Mouse (Mus musculus) olfactory bulb, adult 2 months (tissue): ENCODE results near the gene Col4a2.

ENCODE experiments used
- CTCF ChIP-seq: fragments of 200-500 bp; IDR thresholded peaks from 2 replicates; pipeline ENCODE4 v1.5.1; 2012; ENCODE audit warnings: low read depth, mild to moderate bottlenecking, low read length, moderate library complexity; ENCODE audit not compliant: insufficient read depth
- POLR2A ChIP-seq: fragments of 200-500 bp; IDR thresholded peaks from 2 replicates; pipeline ENCODE4 v1.6.1; 2012; ENCODE audit warnings: mild to moderate bottlenecking, low read depth, low read length, moderate library complexity; ENCODE audit not compliant: insufficient read depth

- no peak for TF ChIP-seq CTCF
- TF ChIP-seq POLR2A: no peak
Measured at GRCm38 (mm10) chr8:11367670-11368069, 55.1 kb downstream of the Col4a2 start.
